Mouse (Mus musculus): ENCODE results near the gene Tuba8. TPM values are rescaled to one million over a fixed set of nuclear protein-coding genes. Genes with fewer than 3 reads are reported as not detected.

The Tuba8 gene
- total and polyA plus RNA-seq, 2 experiments from 2014 or later = 1.8 to 1.9 TPM

DNA sequence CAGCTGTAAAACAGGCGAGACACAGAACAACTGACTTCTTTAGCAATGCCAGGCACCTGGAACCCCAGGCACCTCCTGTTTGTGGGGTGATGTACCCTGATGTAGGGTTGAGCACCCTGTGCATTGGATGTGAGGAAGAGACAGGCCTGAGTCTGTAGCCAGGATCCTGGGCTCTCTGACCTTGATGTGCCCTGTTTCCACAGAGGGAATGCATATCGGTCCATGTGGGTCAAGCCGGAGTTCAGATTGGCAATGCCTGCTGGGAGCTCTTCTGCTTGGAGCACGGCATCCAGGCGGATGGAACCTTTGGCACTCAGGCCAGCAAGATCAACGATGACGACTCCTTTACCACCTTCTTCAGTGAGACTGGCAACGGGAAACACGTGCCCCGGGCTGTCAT, 9.7 kb downstream of the Tuba8 start:
- no peak overlapping the region for H3K27ac ChIP-seq (ENCODE audit: low read depth, low read length)
- ATAC-seq (ENCODE audit: low FRiP score) (no peak), DNase-seq (ENCODE audit: low spot score) (no peak)
- H3K9ac ChIP-seq (replicated peaks; ENCODE audit: low read length, poor library complexity, severe bottlenecking) = no peak overlapping the region
- H3K36me3 ChIP-seq (ENCODE audit: insufficient read depth, low read length) = no peaks in the 10 kb centered on the region
- no peaks in the 10 kb centered on the region for H3K9me3 ChIP-seq (ENCODE audit: low read length)
- H3K4me1 ChIP-seq (ENCODE audit: insufficient read depth, low read length) = no peaks in the 10 kb centered on the region
- no peak overlapping the region for H3K4me3 ChIP-seq (ENCODE audit: low read depth, low read length)
- TF ChIP-seq CTCF (IDR thresholded peaks at IDR 0.05) = no peak
- no peaks in the 10 kb centered on the region for H3K27me3 ChIP-seq (ENCODE audit: insufficient read depth, low read length)
- WGBS = 91% methylated on average over 10 of the region's 10 CpGs
- no peak overlapping the region for H3K4me2 ChIP-seq (ENCODE audit: low read depth, low read length, poor library complexity, severe bottlenecking)

DNA sequence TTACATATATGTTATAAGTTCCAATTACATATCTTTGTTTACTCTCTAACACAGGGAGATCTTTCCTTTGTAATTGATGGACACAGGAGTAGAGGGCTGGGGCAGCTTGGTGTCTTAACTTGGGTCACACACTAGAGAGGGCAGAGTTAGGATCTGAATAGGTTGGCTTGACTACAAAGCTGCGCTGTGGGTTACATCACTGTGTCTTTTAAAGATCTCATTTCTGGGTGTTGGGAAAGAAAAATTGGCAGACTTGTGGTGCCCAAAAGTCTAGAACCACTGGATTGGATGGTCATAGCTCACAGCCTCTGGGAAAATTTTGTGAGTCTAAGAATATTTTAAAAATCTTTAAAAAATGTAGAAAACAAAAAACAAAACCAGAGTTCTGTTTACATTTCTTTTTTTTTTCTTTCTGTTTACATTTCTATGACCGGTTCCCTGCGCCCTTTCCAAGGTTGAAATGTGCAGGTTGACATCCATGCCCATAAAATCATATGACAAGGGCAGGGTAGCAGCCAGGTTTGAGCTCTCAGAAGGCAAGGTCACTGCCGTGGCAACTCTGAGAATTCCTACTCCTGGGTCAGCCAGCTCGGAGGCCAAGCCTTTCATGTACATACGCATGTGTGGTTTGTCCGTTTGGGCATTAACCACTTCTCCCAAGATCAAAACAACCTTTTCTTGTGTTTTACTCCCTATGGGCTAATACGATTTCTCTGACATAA, 11.5 kb downstream of the Tuba8 start:
- Histone ChIP-seq H3K4me3 (ENCODE audit: low read depth, low read length) (no peak overlapping the region), H3K4me2 (ENCODE audit: low read depth, low read length, poor library complexity, severe bottlenecking) (no peak overlapping the region), H3K4me1 (ENCODE audit: insufficient read depth, low read length) (no peaks in the 10 kb centered on the region), H3K9me3 (ENCODE audit: low read length) (no peaks in the 10 kb centered on the region), H3K9ac (replicated peaks; ENCODE audit: low read length, poor library complexity, severe bottlenecking) (no peak overlapping the region), H3K27me3 (ENCODE audit: insufficient read depth, low read length) (no peaks in the 10 kb centered on the region), H3K36me3 (ENCODE audit: insufficient read depth, low read length) (no peaks in the 10 kb centered on the region), H3K27ac (ENCODE audit: low read depth, low read length) (no peak overlapping the region)
- WGBS = 87% methylated on average over 8 of the region's 8 CpGs
- TF ChIP-seq CTCF (IDR thresholded peaks at IDR 0.05) = no peak
- no peak for DNase-seq (ENCODE audit: low spot score)
- ATAC-seq (ENCODE audit: low FRiP score) = no peak

DNA sequence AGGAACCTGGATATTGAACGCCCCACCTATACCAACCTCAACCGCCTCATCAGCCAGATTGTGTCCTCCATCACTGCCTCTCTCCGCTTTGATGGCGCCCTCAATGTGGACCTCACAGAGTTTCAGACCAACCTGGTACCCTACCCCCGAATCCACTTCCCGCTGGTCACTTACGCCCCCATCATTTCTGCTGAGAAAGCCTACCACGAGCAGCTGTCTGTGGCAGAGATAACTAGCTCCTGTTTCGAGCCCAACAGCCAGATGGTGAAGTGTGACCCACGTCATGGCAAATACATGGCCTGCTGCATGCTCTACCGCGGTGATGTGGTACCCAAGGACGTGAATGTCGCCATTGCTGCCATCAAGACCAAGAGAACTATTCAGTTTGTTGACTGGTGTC, 12.5 kb downstream of the Tuba8 start:
- no peak for ATAC-seq (ENCODE audit: low FRiP score)
- DNase-seq (ENCODE audit: low spot score) = no peak
- 95% methylated on average over 14 of the region's 14 CpGs for WGBS

DNA sequence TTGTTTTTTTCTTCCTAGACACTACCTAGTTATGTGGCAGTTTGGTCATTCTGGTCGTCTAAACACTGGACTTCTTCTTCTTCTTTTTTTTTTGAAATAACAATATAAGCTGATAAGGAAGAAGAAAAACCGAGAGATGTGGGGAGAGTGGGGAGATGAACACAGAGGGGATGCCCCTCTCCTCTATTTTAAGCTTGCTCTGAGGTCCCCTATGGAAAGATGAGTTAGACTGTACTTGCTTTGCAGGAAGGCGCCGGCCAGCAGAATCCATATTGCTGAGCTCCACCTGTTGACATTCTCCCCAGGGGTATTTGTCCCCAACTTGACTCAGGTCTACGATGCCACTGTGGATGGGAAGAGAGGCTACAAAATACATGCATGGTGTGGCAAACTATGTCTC, 13.6 kb downstream of the Tuba8 start:
- Histone ChIP-seq H3K4me1 (ENCODE audit: insufficient read depth, low read length) (no peaks in the 10 kb centered on the region), H3K4me3 (ENCODE audit: low read depth, low read length) (no peak overlapping the region), H3K9ac (replicated peaks; ENCODE audit: low read length, poor library complexity, severe bottlenecking) (no peak overlapping the region), H3K36me3 (ENCODE audit: insufficient read depth, low read length) (no peaks in the 10 kb centered on the region), H3K9me3 (ENCODE audit: low read length) (no peaks in the 10 kb centered on the region), H3K27ac (ENCODE audit: low read depth, low read length) (no peak overlapping the region), H3K4me2 (ENCODE audit: low read depth, low read length, poor library complexity, severe bottlenecking) (no peak overlapping the region), H3K27me3 (ENCODE audit: insufficient read depth, low read length) (no peaks in the 10 kb centered on the region)
- no peak for DNase-seq (ENCODE audit: low spot score)
- WGBS = 82% methylated on average over 5 of the region's 5 CpGs
- ATAC-seq (ENCODE audit: low FRiP score) = no peak
- no peak for TF ChIP-seq CTCF (IDR thresholded peaks at IDR 0.05)

More for the DNA sequence above, 12.5 kb downstream of the Tuba8 start:
- H3K4me3 ChIP-seq (ENCODE audit: low read depth, low read length) = no peak overlapping the region
- H3K4me1 ChIP-seq (ENCODE audit: insufficient read depth, low read length) = no peaks in the 10 kb centered on the region
- TF ChIP-seq CTCF (IDR thresholded peaks at IDR 0.05) = no peak
- H3K9ac ChIP-seq (replicated peaks; ENCODE audit: low read length, poor library complexity, severe bottlenecking) = no peak overlapping the region
- no peak overlapping the region for H3K27ac ChIP-seq (ENCODE audit: low read depth, low read length)
- no peaks in the 10 kb centered on the region for H3K27me3 ChIP-seq (ENCODE audit: insufficient read depth, low read length)
- no peaks in the 10 kb centered on the region for H3K36me3 ChIP-seq (ENCODE audit: insufficient read depth, low read length)
- no peaks in the 10 kb centered on the region for H3K9me3 ChIP-seq (ENCODE audit: low read length)
- no peak overlapping the region for H3K4me2 ChIP-seq (ENCODE audit: low read depth, low read length, poor library complexity, severe bottlenecking)

DNA sequence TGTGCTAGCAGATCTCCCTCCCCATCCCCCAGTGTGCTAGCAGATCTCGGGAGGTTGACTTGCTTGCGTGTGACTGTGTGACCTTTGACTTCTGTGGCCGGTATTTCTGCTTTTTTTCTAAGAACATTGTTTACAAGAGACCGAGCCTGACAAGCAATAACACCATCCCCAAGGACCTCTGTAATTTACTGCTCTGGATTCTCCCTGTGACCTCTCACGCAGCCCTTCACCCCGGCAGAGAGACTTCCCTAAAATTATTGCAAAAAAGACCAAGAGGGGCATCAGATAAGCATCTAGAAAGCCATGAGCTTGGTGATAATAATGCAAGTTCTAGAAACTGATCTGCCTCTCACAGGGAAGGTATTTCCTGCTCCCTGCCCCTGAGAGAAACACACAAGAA, 14.5 kb downstream of the Tuba8 start:
- no peak for DNase-seq (ENCODE audit: low spot score)
- TF ChIP-seq CTCF (IDR thresholded peaks at IDR 0.05) = no peak
- 44% methylated on average over 6 of the region's 6 CpGs for WGBS

DNA sequence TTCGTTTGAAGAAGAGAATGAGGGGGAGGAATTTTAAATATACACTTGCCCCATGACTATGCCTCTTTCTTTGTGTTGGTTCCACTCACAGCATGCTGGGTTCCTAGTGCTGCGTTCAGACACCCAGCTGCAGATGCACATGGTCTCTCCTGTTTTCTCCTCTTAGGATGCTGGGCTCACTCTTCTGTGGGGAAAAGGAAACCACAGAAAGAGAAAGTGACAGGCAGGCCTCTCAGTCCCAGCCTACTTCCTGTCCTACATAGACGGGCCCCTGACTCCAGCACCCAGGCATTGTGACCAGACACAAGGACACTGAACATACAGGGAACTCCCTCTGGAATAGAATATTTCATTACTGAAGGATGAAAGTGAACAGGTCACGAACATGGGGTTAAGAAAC, 15.5 kb downstream of the Tuba8 start:
- DNase-seq (ENCODE audit: low spot score) (no peak), ATAC-seq (ENCODE audit: low FRiP score) (no peak)
- H3K4me3 ChIP-seq (ENCODE audit: low read depth, low read length) = no peak overlapping the region
- no peak overlapping the region for H3K9ac ChIP-seq (replicated peaks; ENCODE audit: low read length, poor library complexity, severe bottlenecking)
- H3K27ac ChIP-seq (ENCODE audit: low read depth, low read length) = no peak overlapping the region
- no peaks in the 10 kb centered on the region for H3K27me3 ChIP-seq (ENCODE audit: insufficient read depth, low read length)
- TF ChIP-seq CTCF (IDR thresholded peaks at IDR 0.05) = no peak
- H3K4me2 ChIP-seq (ENCODE audit: low read depth, low read length, poor library complexity, severe bottlenecking) = no peak overlapping the region
- no peaks in the 10 kb centered on the region for H3K9me3 ChIP-seq (ENCODE audit: low read length)
- H3K36me3 ChIP-seq (ENCODE audit: insufficient read depth, low read length) = no peaks in the 10 kb centered on the region
- WGBS = 65% methylated on average over 4 of the region's 4 CpGs
- no peaks in the 10 kb centered on the region for H3K4me1 ChIP-seq (ENCODE audit: insufficient read depth, low read length)

More for the DNA sequence above, 14.5 kb downstream of the Tuba8 start:
- Histone ChIP-seq H3K27ac (ENCODE audit: low read depth, low read length) (no peak overlapping the region), H3K4me2 (ENCODE audit: low read depth, low read length, poor library complexity, severe bottlenecking) (no peak overlapping the region), H3K27me3 (ENCODE audit: insufficient read depth, low read length) (no peaks in the 10 kb centered on the region), H3K9me3 (ENCODE audit: low read length) (no peaks in the 10 kb centered on the region), H3K4me1 (ENCODE audit: insufficient read depth, low read length) (no peaks in the 10 kb centered on the region), H3K9ac (replicated peaks; ENCODE audit: low read length, poor library complexity, severe bottlenecking) (no peak overlapping the region), H3K36me3 (ENCODE audit: insufficient read depth, low read length) (no peaks in the 10 kb centered on the region), H3K4me3 (ENCODE audit: low read depth, low read length) (no peak overlapping the region)
- ATAC-seq (ENCODE audit: low FRiP score) = no peak

Measured in midbrain, postnatal 0 days (tissue).